8 mouse cellular contexts compared by ENCODE assay signal in genomic region chr11:6266621-6267020, GRCm38 (mm10). TPM values are rescaled to one million over a fixed set of nuclear protein-coding genes. Genes with fewer than 3 reads are reported as not detected.
DNase-seq lines count a peak whose midpoint lies in the region; ATAC-seq and TF ChIP-seq lines count a peak whose summit lies in the region.

No protein-coding gene starts in this region.

- peak; percentile 52 for DNase-seq in cerebellum, adult 9-11 months
- no peak for DNase-seq in cerebellum, adult 18-20 months
- no peak for DNase-seq in neural tube, embryonic 11.5 days (ENCODE audit: low spot score)
- no peak for DNase-seq in neural tube, embryonic 10.5 days (ENCODE audit: extremely low spot score, low spot score)
- DNase-seq in limb, embryonic 14.5 days (ENCODE audit: low spot score) = no peak
- no peak for DNase-seq in right cerebral cortex, postnatal 10 days (ENCODE audit: low spot score in 2 of 2)

- no peak for TF ChIP-seq POLR2A in limb, embryonic 14.5 days (IDR thresholded peaks at IDR 0.05; ENCODE audit: borderline replicate concordance, extremely low read depth, insufficient read depth, insufficient read length)

- H3K4me2 ChIP-seq in neural tube, embryonic 11.5 days (ENCODE audit: low read depth) = peak overlapping the region; percentile 76
- peak overlapping the region; percentile 67 for H3K4me2 ChIP-seq in limb, embryonic 14.5 days (replicated peaks; ENCODE audit: low read depth, low read length, severe bottlenecking)
- H3K4me2 ChIP-seq in stomach, embryonic 15.5 days = peak overlapping the region; percentile 70

- peak overlapping the region; percentile 81 for H3K9ac ChIP-seq in neural tube, embryonic 11.5 days (ENCODE audit: low read length)
- H3K9ac ChIP-seq in limb, embryonic 14.5 days (ENCODE audit: low read depth, low read length, severe bottlenecking) = peak overlapping the region; percentile 80
- H3K9ac ChIP-seq in stomach, embryonic 15.5 days = peak overlapping the region; percentile 97

- 70% methylated on average over 9 of the region's 9 CpGs for WGBS in neural tube, embryonic 11.5 days
- WGBS in limb, embryonic 14.5 days = 65% methylated on average over 9 of the region's 9 CpGs
- WGBS in stomach, embryonic 15.5 days = 62% methylated on average over 9 of the region's 9 CpGs

- no peak for ATAC-seq in neural tube, embryonic 11.5 days (ENCODE audit: insufficient read depth, low FRiP score, low TSS enrichment)
- ATAC-seq in limb, embryonic 14.5 days (ENCODE audit: low FRiP score, low read depth) = no peak
- no peak for ATAC-seq in stomach, embryonic 15.5 days (ENCODE audit: insufficient read depth, low FRiP score, low read depth)
- no peak for ATAC-seq in erythroid progenitor cell, adult 5-6 weeks (replicated peaks; ENCODE audit: low FRiP score, poor library complexity, severe bottlenecking)

- H3K4me3 ChIP-seq in neural tube, embryonic 11.5 days (ENCODE audit: low read depth, low read length) = peak overlapping the region; percentile 98
- peak overlapping the region; percentile 87 for H3K4me3 ChIP-seq in limb, embryonic 14.5 days (replicated peaks; ENCODE audit: low read length)
- H3K4me3 ChIP-seq in stomach, embryonic 15.5 days (replicated peaks) = peak overlapping the region; percentile 95

- no peak overlapping the region for H3K27ac ChIP-seq in neural tube, embryonic 11.5 days (ENCODE audit: low read depth, low read length)
- H3K27ac ChIP-seq in limb, embryonic 14.5 days (replicated peaks; ENCODE audit: low read depth, low read length) = no peak overlapping the region
- no peak overlapping the region for H3K27ac ChIP-seq in stomach, embryonic 15.5 days

- H3K27me3 ChIP-seq in neural tube, embryonic 11.5 days (ENCODE audit: control insufficient read depth, insufficient read depth, low read length) = no peaks in the 10 kb centered on the region
- H3K27me3 ChIP-seq in limb, embryonic 14.5 days (ENCODE audit: control insufficient read depth, insufficient read depth, low read length) = no peaks in the 10 kb centered on the region
- H3K27me3 ChIP-seq in stomach, embryonic 15.5 days (replicated peaks) = no peaks in the 10 kb centered on the region

- H3K36me3 ChIP-seq in neural tube, embryonic 11.5 days (ENCODE audit: control insufficient read depth, insufficient read depth, low read length) = peaks cover 30% of the 10 kb centered on the region
- peaks cover 62% of the 10 kb centered on the region for H3K36me3 ChIP-seq in limb, embryonic 14.5 days (ENCODE audit: control insufficient read depth, insufficient read depth, low read length)
- H3K36me3 ChIP-seq in stomach, embryonic 15.5 days = peaks cover 50% of the 10 kb centered on the region

- H3K9me3 ChIP-seq in neural tube, embryonic 11.5 days (ENCODE audit: control insufficient read depth, low read length) = no peaks in the 10 kb centered on the region
- no peaks in the 10 kb centered on the region for H3K9me3 ChIP-seq in limb, embryonic 14.5 days (ENCODE audit: control insufficient read depth, low read length)
- H3K9me3 ChIP-seq in stomach, embryonic 15.5 days = no peaks in the 10 kb centered on the region

- H3K4me1 ChIP-seq in neural tube, embryonic 11.5 days (ENCODE audit: control insufficient read depth, insufficient read depth, low read length) = peaks cover 9% of the 10 kb centered on the region
- H3K4me1 ChIP-seq in limb, embryonic 14.5 days (ENCODE audit: control insufficient read depth, insufficient read depth, low read length) = peaks cover 4% of the 10 kb centered on the region
- H3K4me1 ChIP-seq in stomach, embryonic 15.5 days = peaks cover 8% of the 10 kb centered on the region

RNA-seq across cellular contexts. Expression of gene Ddx56, which starts 1.0 kb away (rescaled TPM):
- 105 and 107 TPM in 2 replicates for polyA plus RNA-seq in neural tube, embryonic 11.5 days (2014; fragmentation: Nextera tagmentation; extraction: Ambion mirVana)
- 62.9 and 71.2 TPM in 2 replicates for polyA plus RNA-seq in limb, embryonic 14.5 days (2012; rRNA removed)
- polyA plus RNA-seq in limb, embryonic 14.5 days (2014; fragmentation: Nextera tagmentation; extraction: Ambion mirVana) = 92.4 and 93.4 TPM in 2 replicates
- polyA plus RNA-seq in stomach, embryonic 15.5 days (2015; fragmentation: Nextera tagmentation; extraction: Ambion mirVana) = 87.6 and 98.3 TPM in 2 replicates
- total RNA-seq in erythroid progenitor cell, adult 5-6 weeks (2015; ENCODE audit: low replicate concordance) = 8.4 and 11.2 TPM in 2 replicates
- total RNA-seq in erythroid progenitor cell, adult 5-6 weeks (2017; ENCODE audit: low replicate concordance) = 3.2 and 6.4 TPM in 2 replicates

RNA-seq across cellular contexts. Expression of gene Tmed4, which starts 8.0 kb away (rescaled TPM):
- polyA plus RNA-seq in neural tube, embryonic 11.5 days (2014; fragmentation: Nextera tagmentation; extraction: Ambion mirVana) = 145 and 154 TPM in 2 replicates
- 132 and 137 TPM in 2 replicates for polyA plus RNA-seq in limb, embryonic 14.5 days (2012; rRNA removed)
- 108 and 120 TPM in 2 replicates for polyA plus RNA-seq in limb, embryonic 14.5 days (2014; fragmentation: Nextera tagmentation; extraction: Ambion mirVana)
- 116 TPM in 2 replicates for polyA plus RNA-seq in stomach, embryonic 15.5 days (2015; fragmentation: Nextera tagmentation; extraction: Ambion mirVana)
- 13.4 and 13.7 TPM in 2 replicates for total RNA-seq in erythroid progenitor cell, adult 5-6 weeks (2015; ENCODE audit: low replicate concordance)
- total RNA-seq in erythroid progenitor cell, adult 5-6 weeks (2017; ENCODE audit: low replicate concordance) = 5.1 and 12.1 TPM in 2 replicates

RNA-seq across cellular contexts. Expression of gene Ogdh, which starts 24.8 kb away (rescaled TPM):
- polyA plus RNA-seq in neural tube, embryonic 11.5 days (2014; fragmentation: Nextera tagmentation; extraction: Ambion mirVana) = 93.0 and 104 TPM in 2 replicates
- polyA plus RNA-seq in limb, embryonic 14.5 days (2012; rRNA removed) = 59.2 and 66.3 TPM in 2 replicates
- polyA plus RNA-seq in limb, embryonic 14.5 days (2014; fragmentation: Nextera tagmentation; extraction: Ambion mirVana) = 79.4 and 86.6 TPM in 2 replicates
- polyA plus RNA-seq in stomach, embryonic 15.5 days (2015; fragmentation: Nextera tagmentation; extraction: Ambion mirVana) = 100 and 115 TPM in 2 replicates
- total RNA-seq in erythroid progenitor cell, adult 5-6 weeks (2015; ENCODE audit: low replicate concordance) = 112 and 117 TPM in 2 replicates
- total RNA-seq in erythroid progenitor cell, adult 5-6 weeks (2017; ENCODE audit: low replicate concordance) = 81.0 and 99.9 TPM in 2 replicates

RNA-seq across cellular contexts. Expression of gene Npc1l1, which starts 36.7 kb away (rescaled TPM):
- not detected in 2 replicates for polyA plus RNA-seq in neural tube, embryonic 11.5 days (2014; fragmentation: Nextera tagmentation; extraction: Ambion mirVana)
- polyA plus RNA-seq in limb, embryonic 14.5 days (2012; rRNA removed) = 0.23 and 0.46 TPM in 2 replicates
- polyA plus RNA-seq in limb, embryonic 14.5 days (2014; fragmentation: Nextera tagmentation; extraction: Ambion mirVana) = 0.15 and 0.25 TPM in 2 replicates
- 2.0 and 2.3 TPM in 2 replicates for polyA plus RNA-seq in stomach, embryonic 15.5 days (2015; fragmentation: Nextera tagmentation; extraction: Ambion mirVana)
- total RNA-seq in erythroid progenitor cell, adult 5-6 weeks (2015; ENCODE audit: low replicate concordance) = not detected in 2 replicates
- total RNA-seq in erythroid progenitor cell, adult 5-6 weeks (2017; ENCODE audit: low replicate concordance) = not detected in 2 replicates
